Mouse (Mus musculus) granulocyte monocyte progenitor cell, adult 5-6 weeks (primary cell): ENCODE results near the gene Kdm5a. TPM values are rescaled to one million over a fixed set of nuclear protein-coding genes. Genes with fewer than 3 reads are reported as not detected.

ENCODE experiments used
- ATAC-seq: replicated peaks from 2 replicates; pipeline ENCODE4 v1.8.0; 2016; ENCODE audit warnings: mild to moderate bottlenecking, moderate TSS enrichment, inconsistent platforms; ENCODE audit not compliant: poor library complexity, severe bottlenecking
- total RNA-seq, 2 experiments: library from RNA; stranded (forward) in 1 of 2; stranded (reverse) in 1 of 2; fragments of 200-712, 200-1000 nt in 1 of 2; fragments of >200 nt in 1 of 2; fragmentation: Nextera tagmentation in 1 of 2; gene quantifications; 2 replicates each; pipeline ENCODE4 v1.2.3; 2014 to 2017

The Kdm5a gene
- total RNA-seq (2014; fragmentation: Nextera tagmentation) (30.9 and 42.5 TPM in 2 replicates), total RNA-seq (2017) (70.2 and 81.0 TPM in 2 replicates)

- ATAC-seq = peak; percentile 90
These were observed at the start of gene Kdm5a, which contains the start of gene Ccdc77 for GRCm38 (mm10) chr6:120363688-120364522. Gene Kdm5a (plus strand): TSS chr6:120364124. Gene Ccdc77 (minus strand): TSS chr6:120364374.

DNA sequence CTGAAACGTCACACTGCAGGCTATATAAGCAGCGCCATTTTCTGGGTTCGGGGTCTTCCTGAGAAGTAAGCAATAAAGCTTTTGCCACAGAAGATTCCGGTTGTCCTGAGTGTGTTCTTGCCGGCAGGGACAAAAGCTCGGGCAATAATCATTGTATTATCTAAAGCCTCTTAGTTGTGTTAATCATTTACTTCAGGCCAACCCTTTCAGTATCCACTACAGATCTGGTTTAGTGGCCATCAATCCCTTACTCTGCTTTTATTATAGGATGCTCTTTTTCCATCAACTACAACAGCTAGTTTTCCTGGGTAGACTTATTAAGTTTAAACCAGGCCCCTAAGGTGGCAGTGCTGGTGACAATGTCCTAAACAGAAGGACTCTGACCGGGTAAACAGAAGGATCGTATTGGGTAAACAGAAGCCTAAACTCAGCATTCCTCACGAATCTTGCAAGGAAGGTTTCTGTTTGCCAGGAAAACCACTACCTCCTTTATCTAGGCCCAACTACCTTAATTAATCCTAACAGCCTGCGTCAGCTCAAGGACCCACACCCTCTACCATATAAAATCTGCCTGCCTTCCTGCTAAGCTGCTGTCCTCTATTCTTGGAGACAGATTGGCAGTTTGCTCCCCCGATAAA, 45.5 kb upstream of the Kdm5a start:
- no peak for ATAC-seq

DNA sequence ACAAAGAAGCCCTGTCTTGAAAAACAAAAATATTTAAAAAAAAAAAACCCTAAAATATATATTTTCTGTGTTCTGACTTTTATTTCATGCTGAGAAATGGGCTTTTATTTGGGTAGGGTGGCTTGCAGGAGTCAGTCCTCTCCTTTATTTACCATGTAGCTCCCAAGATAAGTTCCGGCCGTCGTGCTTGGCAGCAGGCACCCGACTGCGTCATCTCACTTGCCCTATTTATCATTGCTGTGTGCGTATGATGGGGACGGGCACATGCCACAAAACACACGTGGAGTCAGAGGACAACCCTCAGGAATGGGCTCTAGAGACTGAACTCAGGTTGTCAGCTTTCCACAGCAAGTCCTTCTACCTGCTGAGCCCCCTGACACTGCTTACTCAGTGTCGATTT, 44.8 kb upstream of the Kdm5a start:
- no peak for ATAC-seq

DNA sequence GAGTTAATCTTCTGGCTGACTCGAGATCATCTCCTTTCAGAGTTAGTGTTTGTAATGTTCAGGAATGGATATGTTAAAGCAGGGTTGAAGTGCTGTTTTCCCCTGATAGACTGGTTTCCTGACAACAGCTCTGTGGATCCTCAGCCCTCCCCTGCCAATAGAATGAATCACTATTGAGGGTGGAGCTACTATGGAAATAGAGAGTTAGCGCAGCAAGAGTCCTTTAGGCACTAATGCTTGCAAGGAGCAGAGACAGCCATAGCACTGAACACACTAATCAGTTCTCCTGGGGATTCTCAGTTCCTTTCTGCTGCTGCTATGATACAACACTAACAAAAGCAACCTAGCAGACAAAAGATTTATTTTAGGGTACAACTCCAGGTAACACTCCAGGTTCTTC, 43.6 kb upstream of the Kdm5a start:
- ATAC-seq = no peak

GRCm38 (mm10) chr6:120324295-120324927, 39.5 kb upstream of the Kdm5a start:
- ATAC-seq = peak; percentile 63

GRCm38 (mm10) chr6:120332351-120332750, 31.6 kb upstream of the Kdm5a start:
- ATAC-seq = no peak

GRCm38 (mm10) chr6:120343992-120344391, 19.9 kb upstream of the Kdm5a start:
- no peak for ATAC-seq

DNA sequence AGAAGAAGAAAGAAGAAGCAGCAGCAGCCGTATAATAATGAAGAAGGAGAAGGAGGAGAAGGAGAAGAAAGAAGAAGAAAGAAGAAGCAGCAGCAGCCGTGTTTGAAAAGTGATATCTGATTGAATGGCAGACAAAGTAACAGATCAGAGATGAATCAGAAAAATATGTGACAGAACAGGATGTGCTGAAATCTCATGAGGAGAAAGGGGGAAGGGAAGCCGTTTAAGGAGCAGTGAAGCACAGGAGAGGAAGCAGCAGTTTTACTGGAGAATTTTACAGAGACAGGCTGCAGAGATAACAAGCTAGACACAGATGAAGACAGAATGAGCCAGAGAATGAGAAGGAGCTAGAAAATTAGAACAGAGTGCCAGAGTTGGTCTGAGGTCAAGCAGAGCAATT, 14.9 kb upstream of the Kdm5a start:
- ATAC-seq = no peak

DNA sequence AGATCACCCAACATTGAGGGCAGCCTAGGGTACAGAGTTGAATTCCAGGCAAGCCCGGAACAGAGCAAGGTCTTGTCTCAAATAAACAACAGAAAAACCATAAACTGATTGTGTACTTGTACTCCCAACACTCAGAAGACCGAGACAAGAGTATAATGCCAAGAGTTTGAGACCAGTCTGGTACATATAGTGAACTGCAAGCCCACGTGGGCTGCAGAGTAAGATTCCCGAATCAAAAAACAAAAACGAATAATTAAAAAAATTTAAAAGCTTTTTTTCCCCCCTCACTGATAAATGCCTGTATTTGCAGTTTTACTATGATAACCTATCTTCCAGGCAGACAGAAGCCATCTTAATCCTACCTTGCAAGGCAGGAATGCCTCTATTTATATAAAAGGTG, 7.4 kb upstream of the Kdm5a start:
- no peak for ATAC-seq

DNA sequence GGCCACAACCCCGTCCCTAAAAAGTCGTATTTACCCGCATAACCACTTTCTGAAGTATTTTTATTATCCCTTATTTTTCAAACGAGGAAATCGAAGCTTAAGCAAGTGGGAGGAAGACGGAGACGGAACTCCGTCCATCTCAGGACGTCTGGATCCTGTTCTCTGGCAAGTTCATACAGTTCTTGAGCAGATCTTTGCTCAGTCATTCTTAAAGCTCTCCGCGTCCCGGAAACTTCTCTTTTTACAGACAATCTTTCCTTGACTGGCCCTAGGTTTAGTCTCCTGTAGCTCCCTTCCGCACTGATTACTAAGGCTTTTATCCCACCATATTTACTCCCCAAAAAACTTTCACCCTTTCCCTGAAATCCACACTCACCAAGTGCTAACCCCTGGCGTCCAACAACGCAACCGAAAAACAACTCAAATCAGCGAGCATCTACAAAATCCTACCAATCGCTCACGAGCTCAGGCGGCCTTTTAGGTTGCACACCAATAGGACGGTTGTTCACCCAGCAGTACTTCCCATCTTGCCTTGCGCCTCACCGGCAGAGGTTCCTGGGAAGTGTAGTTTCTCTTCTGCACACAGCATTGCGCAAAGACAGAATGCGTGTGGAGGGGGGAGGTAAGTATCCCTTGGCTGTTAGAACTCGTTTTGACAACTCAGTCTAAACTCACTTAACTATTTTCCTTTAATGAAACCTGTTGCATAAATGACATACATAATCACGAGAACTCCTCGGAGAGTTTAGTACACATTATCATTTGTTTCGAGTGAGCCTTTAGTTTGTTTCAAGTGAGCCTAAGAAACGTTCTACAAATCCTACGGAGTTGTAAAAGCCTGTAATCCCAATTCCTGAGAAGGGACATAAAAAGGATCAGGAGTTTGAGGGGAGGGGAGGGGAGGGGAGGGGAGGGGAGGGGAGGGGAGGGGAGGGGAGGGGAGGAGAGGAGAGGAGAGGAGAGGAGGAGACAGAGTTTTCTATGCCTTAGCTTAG, 6.7 kb upstream of the Kdm5a start:
- ATAC-seq = peak; percentile 99

DNA sequence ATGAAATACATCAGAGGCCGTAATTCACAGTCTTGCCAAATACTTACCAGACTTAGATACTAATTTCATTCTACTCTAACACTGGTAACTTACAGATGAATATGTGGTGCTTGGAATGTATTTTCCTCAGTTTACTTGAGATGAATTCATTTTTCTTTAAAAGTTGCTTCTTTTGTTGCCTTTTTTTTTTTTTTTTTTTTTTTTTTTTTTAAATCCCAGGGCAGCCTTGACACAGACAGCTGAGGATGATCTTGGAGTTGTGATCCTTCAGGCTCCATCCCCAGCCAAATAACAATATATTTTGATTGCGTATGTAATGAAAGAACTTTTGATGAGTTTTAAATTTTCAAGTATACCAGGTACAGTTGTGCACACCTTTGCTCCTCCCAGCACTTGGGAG, 1.8 kb upstream of the Kdm5a start:
- ATAC-seq = no peak

DNA sequence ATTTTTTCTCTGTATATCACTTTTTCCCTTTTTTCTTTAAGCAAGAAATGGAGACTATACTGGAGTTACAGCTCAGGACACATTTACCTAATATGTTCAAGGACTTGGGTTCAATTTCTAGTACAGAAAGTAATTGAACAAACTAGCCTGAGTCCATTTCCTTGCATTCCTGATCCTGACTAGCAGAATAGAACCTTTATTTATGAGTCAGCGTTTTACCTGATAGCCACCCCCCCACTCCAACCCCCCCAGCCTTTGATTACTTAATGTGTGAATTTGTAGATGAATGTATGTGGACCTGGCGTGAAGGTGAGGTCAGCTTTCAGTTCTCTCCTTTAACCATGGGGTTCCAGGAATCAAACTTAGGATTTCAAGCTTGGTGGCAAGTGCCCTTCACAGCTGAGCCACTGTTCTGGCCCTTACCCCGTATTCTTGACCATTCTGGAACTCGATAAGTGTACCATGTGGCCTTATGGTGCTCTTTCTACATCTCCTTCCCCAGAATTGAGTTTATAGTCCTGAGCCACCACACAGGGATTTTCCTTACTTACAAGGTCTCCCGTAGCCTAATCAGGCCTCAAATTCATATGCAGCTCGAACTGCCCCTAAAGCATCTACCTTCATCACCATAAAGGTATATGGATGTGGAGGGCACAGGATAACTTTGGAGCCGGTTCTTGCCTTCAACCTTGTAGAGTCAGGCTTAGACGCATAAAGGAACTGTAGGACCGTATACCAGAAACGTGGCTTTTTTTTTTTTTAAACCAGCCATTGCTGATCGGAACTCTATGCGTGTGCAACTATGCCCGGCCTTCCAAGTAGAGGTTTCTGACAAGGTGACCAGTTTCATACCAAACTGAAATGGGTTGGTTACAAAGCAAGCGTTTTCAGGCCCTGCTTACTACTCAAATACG, 893 bp upstream of the Kdm5a start:
- ATAC-seq = no peak; the same call in 1 of the 2 replicates

DNA sequence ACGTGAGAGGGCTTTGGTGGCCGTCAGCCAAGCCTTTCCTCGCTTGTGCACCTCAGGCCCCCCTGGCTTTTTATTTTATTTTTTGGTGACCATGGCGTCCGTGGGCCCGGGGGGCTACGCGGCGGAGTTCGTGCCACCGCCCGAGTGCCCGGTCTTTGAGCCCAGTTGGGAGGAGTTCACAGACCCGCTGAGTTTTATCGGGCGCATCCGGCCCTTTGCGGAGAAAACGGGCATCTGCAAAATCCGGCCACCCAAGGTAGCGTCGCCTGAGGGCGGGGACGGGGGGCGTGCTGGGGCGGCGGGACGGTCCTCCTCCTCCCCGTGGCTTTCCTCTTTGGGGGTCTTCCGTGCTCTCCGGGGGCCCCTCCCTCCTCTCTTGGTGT, 590 bp downstream of the Kdm5a start:
- ATAC-seq = peak; percentile 22

DNA sequence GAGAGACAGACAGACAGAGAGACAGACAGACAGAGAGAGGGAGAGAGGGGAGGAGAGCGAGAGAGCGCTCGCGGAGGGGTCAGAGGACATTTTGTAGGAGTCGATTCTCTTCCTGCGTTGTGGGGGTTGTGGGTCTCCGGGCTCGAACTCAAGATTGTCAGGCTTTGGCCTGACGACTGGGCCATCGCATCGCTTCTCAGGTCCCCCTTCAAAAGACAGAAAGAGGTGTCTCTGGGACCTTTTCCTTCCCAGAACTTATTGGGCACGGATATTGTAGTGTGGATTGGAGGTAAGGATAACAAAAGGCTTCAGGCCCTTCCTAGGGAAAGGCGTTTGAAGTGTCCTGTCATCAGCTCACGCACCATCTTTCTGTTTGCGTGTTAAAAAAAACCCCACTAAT, 1.1 kb downstream of the Kdm5a start:
- ATAC-seq = no peak

GRCm38 (mm10) chr6:120376736-120377135, 12.8 kb downstream of the Kdm5a start:
- ATAC-seq = no peak

GRCm38 (mm10) chr6:120390054-120390453, 26.1 kb downstream of the Kdm5a start:
- ATAC-seq = no peak

DNA sequence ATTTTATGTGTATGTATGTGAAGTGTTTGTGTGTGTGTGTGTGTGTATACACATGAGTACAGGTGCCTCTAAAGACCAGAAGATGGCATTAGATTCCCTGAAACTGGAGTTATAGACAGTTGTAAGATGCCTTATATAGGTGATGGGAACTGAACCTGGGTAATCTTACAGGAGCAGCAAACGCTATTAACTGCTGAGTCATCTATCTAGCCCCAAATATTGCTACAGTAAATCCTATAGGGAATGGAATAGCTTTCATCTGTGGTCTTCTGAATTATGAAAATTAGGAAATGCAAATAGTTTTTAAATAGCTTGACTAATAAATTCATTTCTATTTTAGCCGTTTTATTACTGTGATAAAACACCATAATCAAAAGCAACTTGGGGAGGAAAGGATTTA, 28.9 kb downstream of the Kdm5a start:
- ATAC-seq = no peak

GRCm38 (mm10) chr6:120395622-120396345, 31.9 kb downstream of the Kdm5a start:
- no peak for ATAC-seq
